Mouse (Mus musculus) kidney, adult 9 months (tissue): ENCODE data around the gene Vapb.
"Not testable (repeated sequence)": the region's sequence is repeated elsewhere in the genome, so short reads cannot be mapped to it uniquely, and the experiment has no call there.

Source experiments
- DNase-seq: peaks from one replicate; pipeline ENCODE4 v3.0.0; 2022

The Vapb gene

DNA sequence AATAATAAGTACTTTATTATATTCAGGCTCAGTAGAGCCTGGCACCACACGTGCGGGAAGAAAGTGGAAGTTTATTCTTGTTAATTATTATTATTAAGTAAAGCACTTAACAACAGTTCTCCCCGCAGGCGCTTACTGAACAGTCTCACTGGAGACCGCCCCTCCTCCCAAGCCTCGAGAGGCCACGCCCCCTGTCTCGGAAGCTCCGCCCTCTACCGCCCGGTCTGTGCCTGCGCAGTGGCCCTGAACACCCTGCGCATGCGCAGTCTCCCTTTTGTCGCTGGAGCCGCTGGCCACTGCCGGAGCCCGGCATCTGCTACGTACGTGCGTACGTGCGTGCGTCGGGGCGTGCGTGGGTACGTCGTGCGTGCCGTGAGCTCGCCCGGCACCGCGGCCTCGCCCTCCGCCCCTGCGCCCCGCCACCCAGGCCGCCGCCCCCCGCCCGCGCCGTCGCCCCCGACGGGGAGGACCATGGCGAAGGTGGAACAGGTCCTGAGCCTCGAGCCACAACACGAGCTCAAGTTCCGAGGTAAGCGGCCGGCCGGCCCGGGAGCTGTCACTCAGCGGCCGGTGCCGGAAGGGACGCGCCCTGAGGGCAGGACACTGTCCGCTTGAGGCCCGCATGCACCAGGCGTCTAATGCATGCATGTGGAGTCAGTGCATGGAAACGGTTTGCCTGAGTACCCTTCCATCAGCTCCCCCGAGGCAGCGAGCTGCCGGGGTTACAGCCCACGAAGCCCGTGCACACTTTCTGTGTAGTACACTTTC lies at the start of gene Vapb:
Gene Vapb (plus strand): TSS at position 290 of the 768 bp plus-strand sequence.
- DNase-seq, result peak; percentile 99

DNA sequence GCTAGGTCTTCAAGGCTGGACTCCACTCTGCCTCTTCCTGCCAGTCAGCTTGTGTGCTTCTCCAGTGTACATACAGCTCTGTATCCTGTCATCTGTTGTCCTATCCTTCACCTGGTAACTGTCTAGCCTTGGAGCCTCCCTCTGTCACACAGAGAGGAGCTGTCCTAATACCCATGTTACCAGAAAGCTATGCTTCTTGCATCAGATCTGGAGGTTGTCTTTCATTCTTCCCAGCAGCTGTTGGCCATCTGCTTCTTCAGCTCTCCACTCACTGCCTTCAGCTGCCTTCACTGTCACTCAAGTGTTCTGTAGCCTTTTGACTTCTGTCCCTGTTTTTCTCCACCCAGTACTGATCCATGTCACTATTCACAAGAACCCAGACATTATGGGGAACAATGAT lies 47.5 kb upstream of the Vapb start:
- no peak for DNase-seq

DNA sequence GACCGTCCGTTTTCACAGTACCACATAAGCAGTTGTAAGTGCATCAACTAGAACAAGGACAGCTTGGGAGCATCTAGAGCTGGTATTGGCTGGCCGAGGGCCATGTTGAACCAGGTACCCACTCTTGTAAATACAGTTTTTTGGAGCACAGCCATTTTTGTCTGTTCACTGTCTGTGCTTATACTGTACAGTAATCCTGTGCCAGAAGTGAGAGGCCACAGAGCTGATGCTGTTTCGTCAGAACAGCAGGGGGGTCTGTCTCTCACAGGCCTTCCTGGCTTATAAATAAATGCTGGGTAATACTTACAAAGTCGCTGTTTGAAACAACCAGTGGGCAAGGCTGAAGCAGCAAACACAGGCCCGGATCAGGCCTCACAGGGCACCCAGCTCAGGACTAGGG lies 45.6 kb upstream of the Vapb start:
- DNase-seq, result no peak

DNA sequence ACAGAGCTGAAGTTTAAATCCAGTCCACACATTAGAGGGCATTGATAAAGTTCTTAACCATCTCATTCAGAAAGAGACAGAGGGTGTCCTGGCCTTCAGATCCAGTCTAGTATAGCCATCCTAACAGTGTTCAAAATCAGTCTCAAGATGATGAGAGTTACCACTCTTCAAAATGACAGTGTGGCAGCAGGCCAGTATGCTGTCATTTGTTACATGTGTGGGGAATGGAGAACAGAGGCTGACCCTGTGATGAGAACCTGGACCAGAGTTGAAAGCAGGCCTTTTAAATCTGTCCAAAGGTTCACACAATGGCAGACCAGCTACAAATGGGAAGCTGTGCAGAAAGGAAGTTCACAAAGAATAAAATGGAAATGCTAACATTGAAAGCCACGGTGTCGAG lies 44.6 kb upstream of the Vapb start:
- no peak for DNase-seq

DNA sequence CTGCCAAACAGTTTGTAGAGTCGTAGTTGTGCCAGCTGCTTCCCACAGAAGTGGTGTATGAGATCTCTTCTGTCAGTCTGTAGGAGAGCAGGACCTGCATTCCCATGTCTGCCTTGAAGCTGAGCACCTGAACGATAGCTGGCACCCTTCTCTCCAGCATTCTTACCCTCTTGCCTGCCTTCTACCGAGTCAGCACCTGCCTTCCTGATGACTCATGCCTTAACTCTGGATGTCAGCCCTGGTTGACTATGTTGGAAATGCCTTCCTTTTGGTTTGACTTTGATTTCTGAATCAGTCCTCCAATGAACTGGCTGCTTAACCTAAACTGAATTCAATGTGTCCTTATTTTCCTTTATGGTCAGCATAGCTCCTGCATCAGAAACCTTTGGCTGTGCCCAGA lies 38.5 kb upstream of the Vapb start:
- no peak for DNase-seq

DNA sequence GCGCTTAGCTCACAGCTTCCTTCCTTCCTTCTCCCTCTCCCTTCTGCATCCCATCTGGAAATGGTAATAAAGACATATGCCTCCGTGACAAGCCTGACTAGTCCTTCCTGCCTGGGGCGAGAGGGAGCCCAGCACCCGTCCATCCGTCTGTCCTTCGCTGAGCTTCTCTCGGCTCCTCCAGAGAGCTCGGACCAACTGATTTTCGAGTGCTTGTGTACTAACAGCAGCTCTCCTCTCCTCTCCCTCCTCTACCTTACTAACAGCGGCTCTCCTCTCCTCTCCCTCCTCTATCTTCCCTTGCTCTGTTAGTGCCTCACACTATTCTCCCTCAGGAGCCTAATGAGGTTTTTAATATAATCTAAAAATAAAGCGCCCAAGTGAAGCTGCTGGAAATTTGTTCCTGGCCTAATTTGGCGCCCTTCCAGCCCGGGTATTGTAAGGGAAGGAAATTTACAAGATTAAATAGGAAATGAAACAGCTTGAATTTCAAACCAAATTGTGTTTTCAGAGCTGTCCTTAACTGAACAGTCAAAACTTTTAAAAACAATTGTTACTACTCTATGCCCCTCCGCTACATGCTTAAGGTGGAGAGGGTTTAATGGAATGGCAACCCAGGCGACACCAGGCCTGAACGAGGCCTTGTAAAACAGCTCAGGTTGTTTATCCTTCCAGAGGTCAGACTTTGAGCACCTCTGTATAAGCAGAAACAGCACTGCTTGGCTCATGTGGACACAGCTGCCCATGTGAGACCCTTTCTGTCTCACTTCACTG lies 35.0 kb upstream of the Vapb start:
- DNase-seq, result peak; percentile 24

DNA sequence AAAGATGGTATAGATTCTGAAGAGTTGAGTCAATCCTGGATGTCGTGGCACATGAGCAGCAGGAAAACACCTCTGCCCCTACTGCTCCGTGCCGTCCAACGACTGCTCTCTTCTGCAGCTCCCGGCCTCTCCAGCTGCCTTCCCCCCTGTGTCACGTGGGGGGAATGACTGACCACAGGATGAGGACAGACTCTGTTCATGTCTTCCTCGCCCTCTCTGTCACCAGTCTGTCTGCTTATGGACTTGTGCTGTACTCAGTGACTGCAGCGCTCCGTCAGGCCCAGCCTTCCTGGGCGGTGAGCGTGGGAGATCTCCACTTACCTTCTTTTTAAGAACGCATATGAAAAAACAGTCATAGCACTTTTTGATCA lies 34.5 kb upstream of the Vapb start:
- DNase-seq, result no peak

DNA sequence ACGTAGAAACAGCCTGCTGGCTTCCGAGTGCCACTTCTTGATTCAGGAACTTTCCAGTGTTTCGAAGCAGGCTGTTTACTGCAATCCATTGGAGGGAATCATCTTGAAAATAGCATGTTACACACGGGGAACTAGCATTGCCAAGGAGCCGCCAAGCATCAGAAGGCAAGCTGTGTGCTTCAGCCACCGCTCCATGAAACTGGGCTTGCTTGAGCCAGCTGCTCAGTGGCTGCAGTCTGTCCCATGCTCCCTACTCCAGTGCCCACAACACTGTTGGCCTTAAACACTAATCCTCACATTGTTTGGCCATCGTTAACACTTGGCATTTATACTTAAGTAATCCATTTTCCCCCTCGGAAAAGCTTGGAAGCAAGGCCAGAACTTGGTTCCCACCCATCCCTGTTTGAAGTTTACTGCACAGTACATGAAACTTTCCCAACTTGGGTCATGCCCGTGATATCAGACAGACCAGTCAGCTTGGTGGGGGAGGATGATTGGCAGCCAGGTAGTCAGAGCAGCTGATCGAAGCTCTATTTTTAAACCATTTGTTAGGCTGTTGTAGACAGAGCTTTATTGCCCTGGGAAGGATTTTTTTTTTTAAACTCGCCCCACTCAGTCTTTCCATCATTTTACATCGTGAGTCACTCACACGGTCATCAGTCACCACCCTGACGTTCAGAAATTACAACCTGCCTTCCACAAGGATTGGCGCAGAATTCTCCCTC lies 31.3 kb upstream of the Vapb start:
- DNase-seq, result no peak

DNA sequence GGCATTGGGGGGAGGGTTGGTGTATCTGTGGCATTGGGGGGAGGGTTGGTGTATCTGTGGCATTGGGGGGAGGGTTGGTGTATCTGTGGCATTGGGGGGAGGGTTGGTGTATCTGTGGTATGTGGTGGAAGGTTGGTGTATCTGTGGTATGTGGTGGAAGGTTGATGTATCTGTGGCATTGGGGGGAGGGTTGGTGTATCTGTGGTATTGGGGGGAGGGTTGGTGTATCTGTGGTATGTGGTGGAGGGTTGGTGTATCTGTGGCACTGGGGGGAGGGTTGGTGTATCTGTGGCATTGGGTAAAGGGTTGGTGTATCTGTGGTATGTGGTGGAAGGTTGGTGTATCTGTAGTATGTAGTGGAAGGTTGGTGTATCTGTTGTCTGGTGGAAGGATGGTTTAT lies 29.7 kb upstream of the Vapb start:
- not testable (repeated sequence) for DNase-seq

DNA sequence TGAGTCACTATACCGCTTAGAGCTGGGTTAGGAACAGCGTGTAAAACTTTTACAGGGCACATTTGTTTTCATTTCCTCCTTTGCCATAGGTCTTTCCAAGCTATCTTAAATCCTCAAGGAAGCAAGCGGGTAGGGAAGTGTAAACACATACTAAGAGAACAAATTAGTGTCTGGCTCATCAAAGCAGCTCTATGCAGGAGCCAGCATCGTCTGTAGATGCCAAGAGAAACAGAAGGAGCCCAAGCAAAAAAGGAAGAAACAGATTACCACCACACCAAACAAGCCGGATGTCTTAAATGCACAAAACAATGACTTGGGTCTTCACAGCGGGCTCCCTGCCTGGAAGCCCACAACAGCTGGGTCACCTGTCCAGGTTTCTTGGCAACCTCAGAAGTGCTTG lies 27.1 kb upstream of the Vapb start:
- DNase-seq, result no peak

DNA sequence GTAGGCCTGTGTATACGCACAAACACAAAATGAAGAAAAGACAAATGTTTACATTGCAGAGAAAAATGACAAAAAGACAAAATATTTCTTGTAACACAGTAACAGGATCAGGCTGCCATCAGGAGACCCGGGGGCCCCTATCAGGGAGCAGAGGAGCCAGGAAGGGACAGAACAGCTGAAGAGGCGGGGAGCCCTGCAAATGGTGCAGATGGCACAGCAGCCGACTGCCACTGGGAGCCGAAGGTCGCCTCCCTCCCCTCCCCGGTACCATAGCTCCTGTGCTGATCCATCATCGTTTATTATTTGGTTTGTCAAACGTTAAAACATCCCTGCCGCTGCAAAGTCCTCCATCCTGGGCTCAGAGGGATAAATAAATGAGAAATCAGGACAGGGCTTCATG lies 24.7 kb upstream of the Vapb start:
- no peak for DNase-seq

DNA sequence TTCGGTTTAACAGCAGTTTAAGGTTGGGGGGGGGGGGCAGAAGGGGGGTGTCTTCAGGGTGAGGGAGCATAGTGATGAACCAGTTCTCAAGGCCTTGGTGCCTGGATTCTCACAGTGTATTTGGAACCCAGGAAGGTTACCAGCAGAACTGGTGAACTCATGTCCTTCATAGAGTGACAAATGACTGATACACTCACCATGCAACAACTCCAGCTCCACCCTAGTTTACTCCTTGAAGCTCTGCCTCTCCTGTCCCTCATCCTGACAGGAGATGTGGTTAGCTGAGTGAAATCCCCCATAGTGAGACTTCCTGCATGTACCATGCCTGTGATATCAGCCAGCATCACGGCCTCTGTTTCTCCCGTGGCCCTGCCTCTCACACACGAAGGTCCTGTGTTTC lies 24.1 kb upstream of the Vapb start:
- no peak for DNase-seq

DNA sequence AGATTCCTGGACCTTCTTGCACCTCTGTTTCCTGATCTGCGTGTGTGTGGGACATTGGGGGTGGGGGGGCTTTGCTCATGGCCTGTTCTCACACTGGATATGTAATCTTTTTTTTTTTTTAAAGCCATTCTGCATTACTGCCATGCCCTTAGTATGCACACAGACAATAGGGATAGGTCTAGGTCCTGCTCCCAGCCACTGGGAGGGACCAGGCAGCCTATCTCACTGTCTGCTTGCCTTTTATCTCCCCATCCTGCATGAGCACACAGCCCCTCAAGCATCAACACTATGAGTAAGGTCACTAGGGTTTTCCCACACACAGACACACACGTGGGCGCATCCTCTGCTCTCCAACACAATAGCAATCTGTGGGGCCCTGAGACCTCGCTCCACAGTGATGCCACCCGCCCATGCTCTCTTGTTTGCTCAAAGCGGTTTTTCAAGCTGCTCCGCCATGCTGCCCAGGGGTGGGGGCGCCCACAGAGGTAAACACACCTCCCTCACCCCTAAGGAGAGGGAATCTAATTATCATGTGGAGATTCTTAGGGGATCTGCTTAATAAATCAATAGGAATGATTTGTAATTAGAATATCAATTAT lies 22.6 kb upstream of the Vapb start:
- DNase-seq, result no peak

DNA sequence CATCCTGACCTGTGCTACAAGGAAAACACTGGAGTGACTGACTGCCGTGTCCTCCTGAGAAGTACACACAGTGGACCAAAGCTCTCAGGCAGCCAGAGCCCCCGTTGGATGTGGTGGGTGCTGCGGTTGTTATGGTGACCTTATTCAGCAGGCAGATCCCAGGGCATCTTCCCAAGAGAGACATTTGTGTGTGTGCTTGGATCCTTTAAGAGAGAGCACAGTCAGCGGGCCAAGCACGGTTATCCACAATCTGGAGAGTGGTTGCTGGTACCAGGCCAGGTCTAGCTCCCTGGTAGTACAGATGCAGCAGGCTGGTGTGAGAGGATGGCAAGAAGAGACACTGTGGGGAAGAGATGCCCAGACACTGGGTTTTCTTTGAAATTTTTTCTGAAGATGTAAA lies 20.3 kb upstream of the Vapb start:
- no peak for DNase-seq

DNA sequence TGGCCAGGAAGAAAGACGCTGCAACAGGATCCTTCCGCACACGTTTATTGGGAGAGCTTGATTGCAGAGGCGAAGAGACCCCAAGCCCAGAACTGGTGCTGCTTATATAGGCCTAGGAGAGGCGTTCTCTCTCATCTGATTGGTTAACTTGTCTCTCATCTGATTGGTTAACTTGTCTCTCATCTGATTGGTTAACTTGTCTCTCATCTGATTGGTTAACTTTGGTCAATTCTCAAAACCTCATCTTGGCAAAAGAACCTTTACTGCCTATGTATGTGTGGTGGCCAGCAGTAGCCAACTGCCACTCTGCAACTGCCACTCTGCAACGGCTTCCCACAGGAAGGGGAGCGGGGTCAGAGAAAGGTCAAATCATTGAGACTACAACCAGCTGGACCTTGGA lies 18.2 kb upstream of the Vapb start, which contains the start of gene 1700010B08Rik:
Gene 1700010B08Rik (plus strand): TSS at position 301 of the 400 bp plus-strand sequence.
- DNase-seq, result not testable (repeated sequence)

DNA sequence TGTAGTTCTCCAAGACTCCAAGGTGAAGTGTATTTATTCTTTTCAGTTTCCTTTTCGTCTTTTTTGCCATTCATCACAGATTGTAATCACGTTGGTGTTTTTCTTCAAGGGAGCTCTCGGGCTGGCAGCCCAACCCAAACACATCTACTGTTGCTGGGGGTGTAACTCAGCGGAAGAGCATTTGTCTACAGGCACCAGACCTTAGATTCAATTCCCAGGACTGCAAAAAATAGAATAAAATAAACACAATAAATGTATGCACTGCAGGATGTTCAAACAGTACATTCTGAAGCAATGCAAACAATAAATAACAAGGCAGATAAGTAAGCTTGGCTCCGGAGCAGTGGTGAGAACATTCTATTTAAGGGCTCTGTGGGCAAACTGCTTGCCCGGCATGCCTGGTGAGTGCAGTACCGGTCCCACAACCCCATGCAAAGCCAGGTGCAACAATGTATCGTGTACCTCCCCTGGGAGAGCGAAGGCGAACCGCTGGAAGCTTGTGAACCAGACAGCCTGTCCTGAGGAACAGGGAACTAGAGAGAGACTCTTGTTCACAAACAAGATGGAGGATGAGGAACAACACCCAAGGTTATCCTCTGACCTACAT lies 15.0 kb upstream of the Vapb start:
- no peak for DNase-seq

DNA sequence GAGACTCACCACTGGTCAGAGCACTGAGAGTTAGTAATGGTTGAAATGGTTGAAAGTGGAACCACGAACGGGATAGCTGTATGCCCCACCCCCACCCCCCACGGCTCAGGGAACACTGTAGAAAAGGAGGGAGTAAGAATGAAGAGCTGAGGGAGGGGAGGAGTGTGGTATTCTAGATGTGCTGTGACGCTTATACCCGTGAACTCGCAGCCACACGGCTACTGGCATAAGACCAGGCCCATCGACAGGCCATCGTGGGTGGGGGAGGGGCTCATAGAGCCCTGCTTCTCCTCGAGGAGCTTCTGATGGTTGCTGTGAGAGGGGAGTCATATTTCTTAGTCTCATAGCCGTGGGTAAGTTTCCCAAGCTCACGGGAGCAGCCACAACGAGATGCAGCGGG lies 12.9 kb upstream of the Vapb start:
- no peak for DNase-seq

DNA sequence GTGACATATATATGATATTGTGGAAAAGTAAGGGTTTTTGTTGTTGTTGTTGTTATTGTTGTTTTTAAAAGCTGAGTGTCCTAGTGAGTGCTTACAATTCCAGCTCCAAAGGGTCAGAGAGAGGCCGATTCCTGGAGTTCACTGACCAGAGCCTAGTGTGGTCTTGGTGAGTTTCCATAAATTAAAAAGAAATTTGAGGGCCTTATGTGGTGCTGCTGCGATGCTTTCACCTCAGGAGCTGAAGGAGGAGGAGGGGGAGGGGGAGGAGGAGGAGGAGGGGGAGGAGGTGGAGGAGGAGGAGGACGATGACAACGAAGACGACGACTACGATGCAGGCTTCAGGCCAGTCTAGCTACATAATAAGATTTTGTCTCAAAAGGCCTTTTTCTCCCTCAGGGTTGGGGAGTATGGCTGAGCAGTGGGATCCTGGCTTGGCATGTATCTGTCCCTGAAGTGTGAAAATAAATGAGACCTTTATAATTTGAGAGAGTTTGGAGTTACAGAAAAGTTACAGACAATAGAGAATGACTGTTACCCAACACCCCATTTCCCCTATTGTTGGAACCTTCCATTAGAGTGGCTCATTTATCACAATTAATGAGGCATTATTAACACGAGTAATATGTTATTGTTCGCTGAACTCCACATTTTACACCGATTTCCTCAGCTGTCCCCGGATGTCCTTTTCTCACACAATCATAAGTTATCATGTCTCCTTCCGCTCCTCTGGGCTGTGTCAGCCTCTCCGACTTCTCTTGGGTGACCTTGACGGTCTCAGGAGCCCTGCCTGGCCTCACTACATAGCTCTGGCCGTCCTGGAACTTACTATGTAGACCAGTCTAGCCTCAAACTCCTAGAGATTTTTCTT lies 12.1 kb upstream of the Vapb start:
- no peak for DNase-seq

DNA sequence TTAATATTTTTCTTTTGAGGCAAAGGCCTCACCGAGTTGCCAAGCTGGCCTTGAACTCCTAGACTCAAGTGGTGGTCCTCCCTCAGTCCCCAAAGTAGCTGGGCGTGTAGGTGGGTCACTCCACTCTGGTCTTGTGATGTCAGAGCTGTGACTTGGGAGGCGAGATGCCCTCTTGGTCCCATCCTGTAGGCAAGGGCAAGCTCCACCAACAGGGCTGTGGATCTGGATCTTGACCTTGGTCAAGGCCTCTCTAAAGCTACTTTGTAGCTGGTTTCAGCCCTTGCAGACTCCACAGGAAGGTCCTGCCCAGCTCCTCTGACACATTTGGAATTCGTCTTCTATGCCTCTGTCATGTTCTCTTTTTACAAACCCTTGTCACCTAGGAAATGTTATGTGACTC lies 11.5 kb upstream of the Vapb start:
- no peak for DNase-seq

DNA sequence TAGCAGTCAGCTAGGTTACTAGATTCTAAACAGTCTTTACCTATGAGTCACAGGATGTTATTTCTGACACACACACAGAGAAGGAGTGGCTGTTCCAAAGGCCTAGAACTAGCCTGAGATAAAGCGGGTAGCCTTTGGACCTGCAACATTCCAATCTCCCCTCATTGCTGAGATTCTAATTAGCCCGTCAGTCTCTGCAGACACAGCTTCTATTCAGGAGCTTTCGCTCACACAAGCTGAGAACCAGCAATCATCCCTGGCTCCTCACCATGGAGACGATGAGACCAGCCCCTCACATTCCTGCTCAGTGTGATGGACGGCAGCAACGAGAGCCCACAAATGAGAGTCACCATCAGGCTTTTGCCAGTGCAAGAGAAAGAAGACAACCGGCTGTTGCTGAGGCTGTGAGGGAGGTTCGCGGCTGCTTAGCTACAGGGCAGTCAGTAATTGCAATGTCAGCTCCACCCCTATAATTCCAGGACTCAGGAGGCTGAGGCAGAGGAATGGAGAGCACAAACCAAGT lies 6.8 kb upstream of the Vapb start:
- no peak for DNase-seq

DNA sequence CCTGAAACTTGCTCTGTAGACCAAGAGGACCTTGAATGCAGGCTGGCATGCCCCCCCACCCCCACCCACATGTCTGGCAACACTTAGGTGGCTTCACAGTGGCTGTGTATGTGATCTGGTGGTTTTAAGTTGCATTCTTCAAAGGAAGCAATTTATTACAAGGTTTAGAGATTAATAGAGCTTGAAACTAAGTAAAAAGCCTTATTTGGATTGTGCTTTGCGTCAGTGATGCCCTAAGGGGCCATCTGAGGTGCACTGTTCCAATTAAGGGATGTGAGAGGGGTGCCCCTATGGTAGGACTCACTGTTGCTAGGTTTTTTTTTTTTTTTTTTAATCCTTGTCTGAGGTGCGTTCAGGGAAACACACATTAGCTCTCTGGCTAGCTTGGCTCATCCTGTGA lies 2.9 kb upstream of the Vapb start:
- DNase-seq, result no peak

DNA sequence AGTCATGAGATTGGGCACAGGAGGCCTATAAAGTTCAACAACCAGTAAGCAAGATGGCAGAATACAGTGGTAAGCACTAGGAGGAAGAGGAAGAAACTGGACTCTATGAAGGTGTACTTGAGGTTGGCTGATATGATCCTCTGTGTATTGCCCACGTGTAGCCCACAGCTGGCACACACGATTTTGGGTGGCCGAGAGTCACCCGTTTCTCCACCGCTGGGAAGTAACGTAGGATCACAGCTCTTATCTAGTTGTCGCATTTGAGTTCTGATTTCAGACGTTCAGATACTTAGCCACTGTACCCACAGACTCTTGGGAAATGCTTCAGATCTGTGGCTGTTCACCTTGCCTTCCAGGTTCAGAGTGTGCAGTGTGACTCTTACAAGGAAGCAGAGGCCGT lies 921 bp downstream of the Vapb start:
- no peak for DNase-seq
